In genomic region chr2:30590909-30591308, GRCm38 (mm10) we compare ENCODE assay signal across 8 mouse cellular contexts. TPM values are rescaled to one million over a fixed set of nuclear protein-coding genes. Genes with fewer than 3 reads are reported as not detected.
DNase-seq lines count a peak whose midpoint lies in the region; ATAC-seq lines count a peak whose summit lies in the region.

No protein-coding gene starts in this region.

- no peaks in the 10 kb centered on the region for H3K36me3 ChIP-seq in neural tube, embryonic 11.5 days (ENCODE audit: control insufficient read depth, insufficient read depth, low read length)
- H3K36me3 ChIP-seq in forebrain, embryonic 14.5 days (ENCODE audit: control insufficient read depth, insufficient read depth, low read length), result no peaks in the 10 kb centered on the region
- H3K36me3 ChIP-seq in limb, embryonic 12.5 days, result no peaks in the 10 kb centered on the region
- no peaks in the 10 kb centered on the region for H3K36me3 ChIP-seq in midbrain, embryonic 13.5 days

- peaks cover 20% of the 10 kb centered on the region for H3K4me1 ChIP-seq in neural tube, embryonic 11.5 days (ENCODE audit: control insufficient read depth, insufficient read depth, low read length)
- peaks cover 13% of the 10 kb centered on the region for H3K4me1 ChIP-seq in brown adipose tissue, adult 24 weeks (ENCODE audit: control insufficient read depth, insufficient read depth, insufficient read length, low read length)
- peaks cover 20% of the 10 kb centered on the region for H3K4me1 ChIP-seq in forebrain, embryonic 14.5 days (ENCODE audit: control insufficient read depth, insufficient read depth, low read length)
- H3K4me1 ChIP-seq in limb, embryonic 12.5 days (replicated peaks), result peaks cover 45% of the 10 kb centered on the region
- peaks cover 46% of the 10 kb centered on the region for H3K4me1 ChIP-seq in midbrain, embryonic 13.5 days (replicated peaks)

- peak overlapping the region; percentile 38 for H3K4me2 ChIP-seq in neural tube, embryonic 11.5 days (ENCODE audit: low read depth)
- peak overlapping the region; percentile 44 for H3K4me2 ChIP-seq in forebrain, embryonic 14.5 days (ENCODE audit: low read length)
- H3K4me2 ChIP-seq in limb, embryonic 12.5 days, result peak overlapping the region; percentile 50
- peak overlapping the region; percentile 47 for H3K4me2 ChIP-seq in midbrain, embryonic 13.5 days (replicated peaks)

- no peaks in the 10 kb centered on the region for H3K27me3 ChIP-seq in neural tube, embryonic 11.5 days (ENCODE audit: control insufficient read depth, insufficient read depth, low read length)
- no peaks in the 10 kb centered on the region for H3K27me3 ChIP-seq in forebrain, embryonic 14.5 days (replicated peaks; ENCODE audit: control insufficient read depth, insufficient read depth, low read length)
- no peaks in the 10 kb centered on the region for H3K27me3 ChIP-seq in limb, embryonic 12.5 days
- H3K27me3 ChIP-seq in midbrain, embryonic 13.5 days, result no peaks in the 10 kb centered on the region

- DNase-seq in neural tube, embryonic 11.5 days (ENCODE audit: low spot score), result peak; percentile 53
- no peak for DNase-seq in neural tube, embryonic 10.5 days (ENCODE audit: extremely low spot score, low spot score)
- peak; percentile 92 for DNase-seq in forebrain, embryonic 14.5 days (ENCODE audit: low spot score)
- peak; percentile 73 for DNase-seq in induced T-regulatory cell, adult 2 months (ENCODE audit: low read depth)
- DNase-seq in gastrocnemius, postnatal 36 days, result no peak

- H3K9me3 ChIP-seq in neural tube, embryonic 11.5 days (ENCODE audit: control insufficient read depth, low read length), result no peaks in the 10 kb centered on the region
- no peaks in the 10 kb centered on the region for H3K9me3 ChIP-seq in forebrain, embryonic 14.5 days (replicated peaks; ENCODE audit: control insufficient read depth, low read length)
- H3K9me3 ChIP-seq in limb, embryonic 12.5 days, result no peaks in the 10 kb centered on the region
- H3K9me3 ChIP-seq in midbrain, embryonic 13.5 days, result no peaks in the 10 kb centered on the region

- H3K4me3 ChIP-seq in neural tube, embryonic 11.5 days (ENCODE audit: low read depth, low read length), result no peak overlapping the region
- H3K4me3 ChIP-seq in brown adipose tissue, adult 24 weeks (ENCODE audit: insufficient read depth, low read depth, low read length), result no peak overlapping the region
- H3K4me3 ChIP-seq in forebrain, embryonic 14.5 days (ENCODE audit: low read depth, low read length), result no peak overlapping the region
- H3K4me3 ChIP-seq in limb, embryonic 12.5 days (replicated peaks), result 0 out of 2 replicates have a peak overlapping the region, but pooled peaks have one; percentile 10
- H3K4me3 ChIP-seq in midbrain, embryonic 13.5 days (replicated peaks), result peak overlapping the region; percentile 21

- no peak overlapping the region for H3K9ac ChIP-seq in neural tube, embryonic 11.5 days (ENCODE audit: low read length)
- no peak overlapping the region for H3K9ac ChIP-seq in forebrain, embryonic 14.5 days (ENCODE audit: low read length)
- H3K9ac ChIP-seq in limb, embryonic 12.5 days (replicated peaks), result no peak overlapping the region
- peak overlapping the region; percentile 60; the same call in 1 of the 2 replicates for H3K9ac ChIP-seq in midbrain, embryonic 13.5 days (replicated peaks)

- 7% methylated on average over 3 of the region's 3 CpGs for WGBS in neural tube, embryonic 11.5 days
- 4% methylated on average over 3 of the region's 3 CpGs for WGBS in forebrain, embryonic 14.5 days
- 10% methylated on average over 3 of the region's 3 CpGs for WGBS in limb, embryonic 12.5 days
- 3% methylated on average over 3 of the region's 3 CpGs for WGBS in midbrain, embryonic 13.5 days

- peak; percentile 65 for ATAC-seq in neural tube, embryonic 11.5 days (ENCODE audit: insufficient read depth, low FRiP score, low TSS enrichment)
- peak; percentile 61 for ATAC-seq in forebrain, embryonic 14.5 days
- peak; percentile 51; the same call in 1 of the 2 replicates for ATAC-seq in limb, embryonic 12.5 days (ENCODE audit: insufficient number of reproducible peaks, insufficient read depth, low FRiP score, low TSS enrichment, low read depth)
- ATAC-seq in midbrain, embryonic 13.5 days, result peak; percentile 71

- H3K27ac ChIP-seq in neural tube, embryonic 11.5 days (ENCODE audit: low read depth, low read length), result no peak overlapping the region
- H3K27ac ChIP-seq in brown adipose tissue, adult 24 weeks (replicated peaks; ENCODE audit: low read depth, low read length), result peak overlapping the region; percentile 51; the same call in 1 of the 2 replicates
- 0 out of 2 replicates have a peak overlapping the region, but pooled peaks have one; percentile 10 for H3K27ac ChIP-seq in forebrain, embryonic 14.5 days (ENCODE audit: low read depth, low read length)
- H3K27ac ChIP-seq in limb, embryonic 12.5 days, result peak overlapping the region; percentile 53; the same call in 1 of the 2 replicates
- H3K27ac ChIP-seq in midbrain, embryonic 13.5 days, result peak overlapping the region; percentile 58; the same call in 1 of the 2 replicates

- intact Hi-C loops in gastrocnemius, postnatal 36 days (cut with DNase I), result loop anchor here (5.0 kb wide), 2 partner anchors 39 to 119 kb away; partner anchors contain the start of gene Ier5l

RNA-seq across cellular contexts. Expression of gene Cstad, which starts 3.9 kb away (rescaled TPM):
- polyA plus RNA-seq in neural tube, embryonic 11.5 days (2014; fragmentation: Nextera tagmentation; extraction: Ambion mirVana), result 0.48 TPM in 1 of 2 replicates, not detected in the other
- not detected in 2 replicates for polyA plus RNA-seq in brown adipose tissue, adult 24 weeks (2012; ENCODE audit: insufficient read depth, insufficient read length, missing spikeins)
- 0.64 and 1.2 TPM in 2 replicates for polyA plus RNA-seq in forebrain, embryonic 14.5 days (2014; fragmentation: Nextera tagmentation; extraction: Ambion mirVana)
- polyA plus RNA-seq in limb, embryonic 12.5 days (2016; fragmentation: Nextera tagmentation; extraction: Ambion mirVana), result 0.63 and 1.7 TPM in 2 replicates
- polyA plus RNA-seq in midbrain, embryonic 13.5 days (2015; fragmentation: Nextera tagmentation; extraction: Ambion mirVana), result 0.27 and 0.43 TPM in 2 replicates
- 1 to 10 TPM; 2.5 to 3.4 TPM for total RNA-seq in gastrocnemius, postnatal 36 days (2021)

Comparison
In these comparisons a context has a peak if more than half of its experiments do, and no peak if none do; other contexts are left out.
1. DNase-seq: peak in neural tube, embryonic 11.5 days (single experiment), forebrain, embryonic 14.5 days (single experiment) and induced T-regulatory cell, adult 2 months (single experiment); none in neural tube, embryonic 10.5 days (single experiment) and gastrocnemius, postnatal 36 days (0 of 2).
2. H3K4me3 ChIP-seq: peak in limb, embryonic 12.5 days (single experiment) and midbrain, embryonic 13.5 days (single experiment); none in neural tube, embryonic 11.5 days (single experiment), brown adipose tissue, adult 24 weeks (single experiment) and forebrain, embryonic 14.5 days (single experiment).
3. Peak in every context shown above with its lines, with median percentiles within 50 percentile points of each other: ATAC-seq and H3K4me2 ChIP-seq.